In the genomic region with DNA sequence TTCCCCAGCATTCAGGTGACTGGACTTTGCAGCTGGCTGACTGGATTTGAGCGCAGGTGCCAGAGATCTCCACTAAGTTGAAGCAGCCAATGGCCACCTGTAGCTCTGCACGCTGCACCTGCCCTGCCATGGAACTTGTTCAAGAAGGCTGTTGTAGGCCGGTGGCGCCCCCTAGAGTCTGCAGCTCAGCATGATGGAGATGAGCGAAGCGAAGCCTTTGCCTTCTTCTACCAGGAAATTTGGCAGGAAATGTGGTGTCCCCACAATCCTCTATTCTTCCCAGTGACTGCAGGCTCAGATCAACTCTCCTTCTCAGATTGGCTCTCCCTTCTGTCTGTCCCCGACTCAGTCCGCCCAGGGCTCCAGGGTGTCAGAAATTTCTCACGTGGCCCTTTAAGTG, we compare ENCODE assay signal across 9 mouse cellular contexts. TPM values are rescaled to one million over a fixed set of nuclear protein-coding genes. Genes with fewer than 3 reads are reported as not detected.
A peak's percentile ranks its signal among the peaks of the same experiment; 100 is the strongest.
DNase-seq lines count a peak whose midpoint lies in the region; ATAC-seq lines count a peak whose summit lies in the region.
"Had no signal": no experiment of that assay in that cellular context is flagged by ENCODE, and none has a peak within 500 bp of the region (broad histone marks: within the 10 kb centered on the region; RNA-seq: fewer than 3 reads in every experiment).

No protein-coding gene starts in this region.

- no peak for ATAC-seq in midbrain, embryonic 11.5 days (ENCODE audit: low FRiP score)
- ATAC-seq in midbrain, embryonic 16.5 days: no peak

- H3K27ac ChIP-seq in midbrain, embryonic 11.5 days (ENCODE audit: low read depth, low read length): no peak overlapping the region
- no peak overlapping the region for H3K27ac ChIP-seq in midbrain, embryonic 16.5 days (ENCODE audit: low read length)
- H3K27ac ChIP-seq: hindbrain, embryonic 15.5 days had no signal

- no peak overlapping the region for H3K9ac ChIP-seq in midbrain, embryonic 11.5 days (ENCODE audit: low read length)
- no peak overlapping the region for H3K9ac ChIP-seq in midbrain, embryonic 16.5 days (ENCODE audit: low read depth, low read length)
- H3K9ac ChIP-seq: hindbrain, embryonic 15.5 days had no signal

- no peaks in the 10 kb centered on the region for H3K9me3 ChIP-seq in midbrain, embryonic 11.5 days (ENCODE audit: control insufficient read depth, low read length)
- no peaks in the 10 kb centered on the region for H3K9me3 ChIP-seq in midbrain, embryonic 16.5 days (replicated peaks; ENCODE audit: control insufficient read depth, low read length, poor library complexity, severe bottlenecking)
- H3K9me3 ChIP-seq: hindbrain, embryonic 15.5 days had no signal

- peak; percentile 93 for DNase-seq in midbrain, embryonic 11.5 days (ENCODE audit: low spot score, missing footprints)
- DNase-seq in embryo, embryonic 11 days: peak; percentile 74
- DNase-seq in layer of hippocampus, postnatal 14 days (ENCODE audit: low spot score in 2 of 2): peak; percentile 83
- DNase-seq in lung, postnatal 4 days: peak; percentile 53 to 58
- DNase-seq in gastrocnemius, postnatal 14 days: no peak
- no peak for DNase-seq in adipocyte (ENCODE audit: low spot score)
- no peak for DNase-seq in ovary, adult 18-20 months (ENCODE audit: low spot score)

- WGBS in midbrain, embryonic 11.5 days: 14% methylated on average over 9 of the region's 9 CpGs
- WGBS in midbrain, embryonic 16.5 days: 16% methylated on average over 9 of the region's 9 CpGs

- H3K4me1 ChIP-seq in midbrain, embryonic 11.5 days (ENCODE audit: control insufficient read depth, insufficient read depth, low read length): peaks cover 6% of the 10 kb centered on the region; the same call in 1 of the 2 replicates
- H3K4me1 ChIP-seq in midbrain, embryonic 16.5 days (ENCODE audit: control insufficient read depth, insufficient read depth, low read length): peaks cover 12% of the 10 kb centered on the region; the same call in 1 of the 2 replicates

- peaks cover 31% of the 10 kb centered on the region for H3K27me3 ChIP-seq in midbrain, embryonic 11.5 days (ENCODE audit: control insufficient read depth, insufficient read depth, low read length)
- peaks cover 42% of the 10 kb centered on the region for H3K27me3 ChIP-seq in midbrain, embryonic 16.5 days (ENCODE audit: control insufficient read depth, insufficient read depth, low read depth, low read length)

- no peak overlapping the region for H3K4me2 ChIP-seq in midbrain, embryonic 11.5 days
- no peak overlapping the region for H3K4me2 ChIP-seq in midbrain, embryonic 16.5 days (ENCODE audit: low read length)
- H3K4me2 ChIP-seq: hindbrain, embryonic 15.5 days had no signal

- H3K36me3 ChIP-seq in midbrain, embryonic 11.5 days (ENCODE audit: control insufficient read depth, insufficient read depth, low read length): no peaks in the 10 kb centered on the region
- H3K36me3 ChIP-seq in midbrain, embryonic 16.5 days (ENCODE audit: control insufficient read depth, insufficient read depth, low read length): no peaks in the 10 kb centered on the region
- H3K36me3 ChIP-seq: hindbrain, embryonic 15.5 days had no signal

- H3K4me3 ChIP-seq in midbrain, embryonic 11.5 days (ENCODE audit: low read depth, low read length): no peak overlapping the region
- no peak overlapping the region for H3K4me3 ChIP-seq in midbrain, embryonic 16.5 days (ENCODE audit: low read depth, low read length)
- H3K4me3 ChIP-seq: hindbrain, embryonic 15.5 days had no signal

- intact Hi-C loops in gastrocnemius, postnatal 14 days (cut with DNase I; ENCODE audit: low total_unique reads): no loop called here

RNA-seq across cellular contexts. Expression of a gene that starts 4.0 kb away (rescaled TPM):
- polyA plus RNA-seq in midbrain, embryonic 11.5 days (2014; fragmentation: Nextera tagmentation; extraction: Ambion mirVana): 0.23 and 0.36 TPM in 2 replicates
- polyA plus RNA-seq in midbrain, embryonic 16.5 days (2015; fragmentation: Nextera tagmentation; extraction: Ambion mirVana): 2.8 and 3.3 TPM in 2 replicates
- 10 to 100 TPM; 14.1 to 16.7 TPM for total RNA-seq in layer of hippocampus, postnatal 14 days (2021)
- under 1 TPM in 1 of 2 experiments, not detected in 1; 0.07 TPM for total RNA-seq in gastrocnemius, postnatal 14 days (2021)

Comparison
In these comparisons a context has a peak if more than half of its experiments do, and no peak if none do; other contexts are left out.
1. DNase-seq: peak in midbrain, embryonic 11.5 days (single experiment), embryo, embryonic 11 days (single experiment), layer of hippocampus, postnatal 14 days (2 of 2) and lung, postnatal 4 days (2 of 2); none in gastrocnemius, postnatal 14 days (single experiment), adipocyte (single experiment) and ovary, adult 18-20 months (single experiment).
2. RNA of a gene that starts 4.0 kb away (total RNA-seq): 14.1 to 16.7 TPM in layer of hippocampus, postnatal 14 days; 0.07 TPM in gastrocnemius, postnatal 14 days; every median in the first group is over 10 times any median in the second.